Mouse (Mus musculus): ENCODE measurements around the gene Clasrp.

Clasrp gene

GRCm38 (mm10) chr7:19561765-19562642 is 42.3 kb downstream of the Clasrp start:
- DNase-seq, result peak; percentile 87

GRCm38 (mm10) chr7:19561431-19561764 is 42.9 kb downstream of the Clasrp start:
- no peak for DNase-seq

GRCm38 (mm10) chr7:19560491-19561260 is 43.6 kb downstream of the Clasrp start:
- DNase-seq, result no peak

- DNase-seq, result no peak
These were observed 45.3 kb downstream of the Clasrp start for GRCm38 (mm10) chr7:19558965-19559364.

- no peak for DNase-seq
These were observed 46.0 kb downstream of the Clasrp start for GRCm38 (mm10) chr7:19557982-19558900.

GRCm38 (mm10) chr7:19557086-19557485 is 47.2 kb downstream of the Clasrp start:
- DNase-seq, result no peak

GRCm38 (mm10) chr7:19554168-19554567 is 50.1 kb downstream of the Clasrp start:
- peak; percentile 70 for DNase-seq

GRCm38 (mm10) chr7:19552443-19552842 is 51.8 kb downstream of the Clasrp start:
- no peak for DNase-seq

- DNase-seq, result no peak
These were observed 52.7 kb downstream of the Clasrp start for GRCm38 (mm10) chr7:19551634-19552033.

- DNase-seq, result no peak
These were observed 54.9 kb downstream of the Clasrp start for GRCm38 (mm10) chr7:19549394-19549793.

- no peak for DNase-seq
These were observed 56.8 kb downstream of the Clasrp start for GRCm38 (mm10) chr7:19547344-19547969.

- no peak for DNase-seq
These were observed 58.3 kb downstream of the Clasrp start for GRCm38 (mm10) chr7:19546007-19546406.

GRCm38 (mm10) chr7:19543584-19543983 is 60.7 kb downstream of the Clasrp start:
- no peak for DNase-seq

GRCm38 (mm10) chr7:19542155-19542691 is 62.1 kb downstream of the Clasrp start:
- no peak for DNase-seq

- no peak for DNase-seq
These were observed 62.6 kb downstream of the Clasrp start for GRCm38 (mm10) chr7:19541681-19542154.

- DNase-seq, result no peak
These were observed 63.3 kb downstream of the Clasrp start for GRCm38 (mm10) chr7:19540771-19541566.

GRCm38 (mm10) chr7:19534676-19535075 is 69.6 kb downstream of the Clasrp start:
- no peak for DNase-seq

- DNase-seq, result no peak
These were observed 72.0 kb downstream of the Clasrp start for GRCm38 (mm10) chr7:19532240-19532639.

- DNase-seq, result no peak
These were observed 73.2 kb downstream of the Clasrp start for GRCm38 (mm10) chr7:19531077-19531476.

Measured in right cerebral cortex, postnatal 25 days (tissue).